Mouse (Mus musculus) spleen, adult 18-20 months (tissue): Measurements from ENCODE around the gene Leo1.
"Not testable (repeated sequence)": the region's sequence is repeated elsewhere in the genome, so short reads cannot be mapped to it uniquely, and the experiment has no call there.

Experiments used
- DNase-seq, 2 experiments: peaks; one replicate each; pipeline ENCODE4 v3.0.0; 2022; ENCODE audit warnings: mixed read lengths in 2 of 2

Leo1 gene

GRCm38 (mm10) chr9:75427366-75428273 lies 13.7 kb upstream of the Leo1 start:
- no peak for DNase-seq

GRCm38 (mm10) chr9:75428274-75428600 lies 13.1 kb upstream of the Leo1 start:
- DNase-seq = no peak

- no peak for DNase-seq
Observed at GRCm38 (mm10) chr9:75429040-75429439, 12.3 kb upstream of the Leo1 start.

- no peak for DNase-seq
Observed at GRCm38 (mm10) chr9:75429657-75430056, 11.7 kb upstream of the Leo1 start.

GRCm38 (mm10) chr9:75430822-75431621 lies 10.3 kb upstream of the Leo1 start:
- DNase-seq = no peak

GRCm38 (mm10) chr9:75432694-75433093 lies 8.6 kb upstream of the Leo1 start:
- DNase-seq = no peak

- peak in 1 of 2 experiments; percentile 44 for DNase-seq
Observed at GRCm38 (mm10) chr9:75434172-75434793, 7.0 kb upstream of the Leo1 start.

- DNase-seq = no peak
Observed at GRCm38 (mm10) chr9:75434872-75435271, 6.5 kb upstream of the Leo1 start.

GRCm38 (mm10) chr9:75435291-75435690 lies 6.0 kb upstream of the Leo1 start:
- DNase-seq = no peak

- peak; percentile 47 to 48 for DNase-seq
Observed at GRCm38 (mm10) chr9:75435918-75436317, 5.4 kb upstream of the Leo1 start.

GRCm38 (mm10) chr9:75437653-75438385 lies 3.5 kb upstream of the Leo1 start:
- peak in 1 of 2 experiments; percentile 64 for DNase-seq

GRCm38 (mm10) chr9:75441691-75442131 lies 387 bp downstream of the Leo1 start:
- peak in 1 of 2 experiments; percentile 70 for DNase-seq

GRCm38 (mm10) chr9:75444981-75445380 lies 3.7 kb downstream of the Leo1 start:
- no peak for DNase-seq

- DNase-seq = not testable (repeated sequence)
Observed at GRCm38 (mm10) chr9:75446574-75446973, 5.2 kb downstream of the Leo1 start.

- DNase-seq = no peak
Observed at GRCm38 (mm10) chr9:75448021-75448420, 6.7 kb downstream of the Leo1 start.

GRCm38 (mm10) chr9:75453994-75454393 lies 12.7 kb downstream of the Leo1 start:
- DNase-seq = no peak

- DNase-seq = no peak
Observed at GRCm38 (mm10) chr9:75455684-75456083, 14.4 kb downstream of the Leo1 start.

- no peak for DNase-seq
Observed at GRCm38 (mm10) chr9:75463050-75463660, 21.8 kb downstream of the Leo1 start.

GRCm38 (mm10) chr9:75465856-75466255 lies 24.5 kb downstream of the Leo1 start:
- no peak for DNase-seq

GRCm38 (mm10) chr9:75466641-75467040 lies 25.3 kb downstream of the Leo1 start:
- no peak for DNase-seq

GRCm38 (mm10) chr9:75467581-75467980 lies 26.3 kb downstream of the Leo1 start:
- no peak for DNase-seq

- no peak for DNase-seq
Observed at GRCm38 (mm10) chr9:75468297-75468696, 27.0 kb downstream of the Leo1 start.
